Mouse (Mus musculus) small intestine, adult 2 months (tissue): ENCODE data around the gene Stard5.

ENCODE experiments used
- CTCF ChIP-seq: fragments of 200-500 bp; IDR thresholded peaks from 2 replicates; pipeline ENCODE4 v1.5.1; 2012; ENCODE audit warnings: low read depth, mild to moderate bottlenecking, control low read depth, inconsistent platforms, low read length, moderate library complexity, mixed read lengths; ENCODE audit not compliant: insufficient replicate concordance, insufficient read length; ENCODE audit errors: extremely low read depth
- POLR2A ChIP-seq: fragments of 200-500 bp; IDR thresholded peaks from 2 replicates; pipeline ENCODE4 v1.6.1; 2012; ENCODE audit warnings: low read depth, mild to moderate bottlenecking, control low read depth, inconsistent platforms, low read length, moderate library complexity

- TF ChIP-seq CTCF (no peak), POLR2A (no peak)
Observed at GRCm38 (mm10) chr7:83643581-83643980, 11.8 kb downstream of the Stard5 start.
